Mouse (Mus musculus) MEL (cell line): ENCODE results near the gene Ptchd3. TPM values are rescaled to one million over a fixed set of nuclear protein-coding genes. Genes with fewer than 3 reads are reported as not detected.

ENCODE experiments used
- DNase-seq: peaks from one replicate; pipeline ENCODE4 v3.0.0; 2011; ENCODE audit warnings: low read depth, low spot score
- H3K27ac ChIP-seq: 2 replicates; pipeline ENCODE4 v1.5.1; 2012; ENCODE audit warnings: low read depth, mild to moderate bottlenecking, control low read depth, low read length, moderate library complexity; ENCODE audit not compliant: control insufficient read depth
- H3K27me3 ChIP-seq, 2 experiments: fragments of 150-350 bp in 1 of 2; sonication (generic) in 1 of 2; 2 replicates each; pipeline ENCODE4 v1.6.1; 2012; ENCODE audit warnings: low read length in 2 of 2, mild to moderate bottlenecking in 2 of 2, improper control_type of control experiment in 1 of 2, moderate library complexity in 1 of 2; ENCODE audit not compliant: insufficient read depth in 2 of 2, control insufficient read depth in 1 of 2
- H3K36me3 ChIP-seq, 2 experiments: 2 replicates each; pipeline ENCODE4 v1.6.1; 2012 to 2014; ENCODE audit warnings: low read length in 2 of 2, improper control_type of control experiment in 1 of 2, inconsistent platforms in 1 of 2, mild to moderate bottlenecking in 1 of 2; ENCODE audit not compliant: insufficient read depth in 2 of 2, control insufficient read depth in 1 of 2
- H3K4me1 ChIP-seq, 2 experiments: fragments of 150-350 bp in 1 of 2; sonication (generic) in 1 of 2; 2 replicates each; pipeline ENCODE4 v1.6.1; 2012; ENCODE audit warnings: low read length in 2 of 2, improper control_type of control experiment in 1 of 2, mild to moderate bottlenecking in 1 of 2; ENCODE audit not compliant: insufficient read depth in 2 of 2, control insufficient read depth in 1 of 2
- H3K4me3 ChIP-seq, 2 experiments: fragments of 150-350 bp in 1 of 2; sonication (generic) in 1 of 2; 2 replicates each; pipeline ENCODE4 v1.5.1; 2012; ENCODE audit warnings: low read depth in 2 of 2, low read length in 2 of 2, mild to moderate bottlenecking in 2 of 2, moderate library complexity in 2 of 2, control low read depth in 1 of 2, improper control_type of control experiment in 1 of 2; ENCODE audit not compliant: control insufficient read depth in 1 of 2, insufficient read depth in 1 of 2
- H3K79me2 ChIP-seq: 2 replicates; pipeline ENCODE4 v1.6.1; 2012; ENCODE audit warnings: mild to moderate bottlenecking, low read length, moderate library complexity; ENCODE audit not compliant: control insufficient read depth, poor library complexity, insufficient read depth
- H3K9ac ChIP-seq: 2 replicates; pipeline ENCODE4 v1.6.1; 2012; ENCODE audit warnings: low read depth, mild to moderate bottlenecking, control low read depth, low read length, moderate library complexity; ENCODE audit not compliant: control insufficient read depth, poor library complexity, severe bottlenecking
- H3K9me3 ChIP-seq: fragments of 150-350 bp; sonication (generic); replicated peaks from 2 replicates; pipeline ENCODE4 v1.6.1; 2012; ENCODE audit warnings: mild to moderate bottlenecking, low read length, improper control_type of control experiment, moderate library complexity; ENCODE audit not compliant: insufficient read depth
- CHD1 ChIP-seq: IDR thresholded peaks from 2 replicates; pipeline ENCODE4 v1.6.1; 2012; ENCODE audit warnings: low read depth, mild to moderate bottlenecking, inconsistent platforms, low read length, improper control_type of control experiment
- CHD2 ChIP-seq: IDR thresholded peaks from 2 replicates; pipeline ENCODE4 v1.6.1; 2011; ENCODE audit warnings: low read length, improper control_type of control experiment
- E2F4 ChIP-seq: IDR thresholded peaks from 2 replicates; pipeline ENCODE4 v1.6.1; 2011; ENCODE audit warnings: low read depth, low read length, improper control_type of control experiment, borderline replicate concordance
- ELF1 ChIP-seq: IDR thresholded peaks from 2 replicates; pipeline ENCODE4 v1.6.1; 2014; ENCODE audit warnings: low read depth, mild to moderate bottlenecking, inconsistent platforms, low read length, improper control_type of control experiment, moderate library complexity
- EP300 ChIP-seq, 2 experiments: IDR thresholded peaks; 2 replicates each; pipeline ENCODE4 v1.6.1; 2011; ENCODE audit warnings: improper control_type of control experiment in 2 of 2, low read length in 2 of 2, low read depth in 1 of 2, mild to moderate bottlenecking in 1 of 2
- ETS1 ChIP-seq: IDR thresholded peaks from 2 replicates; pipeline ENCODE4 v1.6.1; 2012; ENCODE audit warnings: low read depth, mild to moderate bottlenecking, inconsistent platforms, low read length, improper control_type of control experiment, moderate library complexity
- GABPA ChIP-seq: IDR thresholded peaks from 2 replicates; pipeline ENCODE4 v1.6.1; 2012; ENCODE audit warnings: low read depth, mild to moderate bottlenecking, inconsistent platforms, low read length, improper control_type of control experiment, moderate library complexity
- GATA1 ChIP-seq: IDR thresholded peaks from 2 replicates; pipeline ENCODE4 v1.6.1; 2011; ENCODE audit warnings: low read depth, low read length, improper control_type of control experiment
- HCFC1 ChIP-seq: IDR thresholded peaks from 2 replicates; pipeline ENCODE4 v1.6.1; 2012; ENCODE audit warnings: low read depth, mild to moderate bottlenecking, inconsistent platforms, low read length, improper control_type of control experiment, moderate library complexity
- JUND ChIP-seq: IDR thresholded peaks from 2 replicates; pipeline ENCODE4 v1.6.1; 2011; ENCODE audit warnings: low read depth, mild to moderate bottlenecking, improper control_type of control experiment, low read length
- KAT2A ChIP-seq: conservative IDR thresholded peaks from 2 replicates; pipeline ENCODE4 v1.6.1; 2012; ENCODE audit warnings: low read depth, low read length, improper control_type of control experiment, inconsistent platforms
- MAFK ChIP-seq: IDR thresholded peaks from 2 replicates; pipeline ENCODE4 v1.6.1; 2011; ENCODE audit warnings: low read depth, mild to moderate bottlenecking, low read length, improper control_type of control experiment, borderline replicate concordance
- MEF2A ChIP-seq: IDR thresholded peaks from 2 replicates; pipeline ENCODE4 v1.6.1; 2014; ENCODE audit warnings: low read depth, mild to moderate bottlenecking, inconsistent platforms, low read length, improper control_type of control experiment; ENCODE audit not compliant: poor library complexity, insufficient replicate concordance, severe bottlenecking; ENCODE audit errors: extremely low read depth
- MXI1 ChIP-seq: IDR thresholded peaks from 2 replicates; pipeline ENCODE4 v1.6.1; 2011; ENCODE audit warnings: mild to moderate bottlenecking, low read depth, low read length, improper control_type of control experiment
- NELFE ChIP-seq: IDR thresholded peaks from 2 replicates; pipeline ENCODE4 v1.6.1; 2011; ENCODE audit warnings: low read depth, low read length, improper control_type of control experiment
- NRF1 ChIP-seq: IDR thresholded peaks from 2 replicates; pipeline ENCODE4 v1.6.1; 2014; ENCODE audit warnings: low read depth, mild to moderate bottlenecking, inconsistent platforms, low read length, improper control_type of control experiment, moderate library complexity; ENCODE audit not compliant: poor library complexity, insufficient read depth, severe bottlenecking
- POLR2AphosphoS2 ChIP-seq: IDR thresholded peaks from 2 replicates; pipeline ENCODE4 v1.6.1; 2011; ENCODE audit warnings: low read length, improper control_type of control experiment
- RAD21 ChIP-seq: IDR thresholded peaks from 2 replicates; pipeline ENCODE4 v1.6.1; 2011; ENCODE audit warnings: mild to moderate bottlenecking, low read depth, low read length, improper control_type of control experiment
- RCOR1 ChIP-seq: IDR thresholded peaks from 2 replicates; pipeline ENCODE4 v1.6.1; 2012; ENCODE audit warnings: low read depth, mild to moderate bottlenecking, inconsistent platforms, low read length, improper control_type of control experiment
- SIN3A ChIP-seq: IDR thresholded peaks from 2 replicates; pipeline ENCODE4 v1.6.1; 2012; ENCODE audit warnings: low read length, improper control_type of control experiment, inconsistent platforms
- SMC3 ChIP-seq: IDR thresholded peaks from 2 replicates; pipeline ENCODE4 v1.6.1; 2011; ENCODE audit warnings: low read depth, low read length, improper control_type of control experiment
- TAL1 ChIP-seq: IDR thresholded peaks from 2 replicates; pipeline ENCODE4 v1.6.1; 2012; ENCODE audit warnings: mild to moderate bottlenecking, inconsistent platforms, low read length, moderate library complexity, mixed read lengths
- TBP ChIP-seq: IDR thresholded peaks from 2 replicates; pipeline ENCODE4 v1.8.0; 2011; ENCODE audit warnings: low read depth, low read length, improper control_type of control experiment
- TCF12 ChIP-seq: IDR thresholded peaks from 2 replicates; pipeline ENCODE4 v1.6.1; 2014; ENCODE audit warnings: low read depth, mild to moderate bottlenecking, inconsistent platforms, low read length, improper control_type of control experiment, moderate library complexity
- UBTF ChIP-seq: IDR thresholded peaks from 2 replicates; pipeline ENCODE4 v1.6.1; 2012; ENCODE audit warnings: low read depth, mild to moderate bottlenecking, inconsistent platforms, low read length, improper control_type of control experiment, moderate library complexity, borderline replicate concordance; ENCODE audit not compliant: insufficient read depth
- USF2 ChIP-seq, 2 experiments: IDR thresholded peaks; 2 replicates each; pipeline ENCODE4 v1.6.1; 2011 to 2012; ENCODE audit warnings: improper control_type of control experiment in 2 of 2, low read length in 2 of 2, borderline replicate concordance in 1 of 2, inconsistent platforms in 1 of 2, low read depth in 1 of 2, mild to moderate bottlenecking in 1 of 2; ENCODE audit not compliant: insufficient read depth in 1 of 2
- ZKSCAN1 ChIP-seq: IDR thresholded peaks from 2 replicates; pipeline ENCODE4 v1.6.1; 2012; ENCODE audit warnings: low read depth, mild to moderate bottlenecking, inconsistent platforms, low read length, improper control_type of control experiment, moderate library complexity
- ZMIZ1 ChIP-seq: IDR thresholded peaks from 2 replicates; pipeline ENCODE4 v1.6.1; 2012; ENCODE audit warnings: low read depth, mild to moderate bottlenecking, inconsistent platforms, low read length, improper control_type of control experiment, moderate library complexity
- polyA plus RNA-seq, 2 experiments: library from polyadenylated mRNA; stranded (reverse) in 1 of 2; unstranded in 1 of 2; fragments of >175 nt in 1 of 2; fragments of >200 nt in 1 of 2; gene quantifications; 2 replicates each; pipeline versions ENCODE4 v1.2.1 to v1.2.4; 2012; ENCODE audit warnings: low replicate concordance in 2 of 2, low read depth in 1 of 2; ENCODE audit not compliant: insufficient read length in 2 of 2, insufficient read depth in 1 of 2, missing spikeins in 1 of 2
- total RNA-seq: library from RNA; depleted of rRNA; stranded (reverse); fragments of 300-350 nt; gene quantifications from 2 replicates; pipeline ENCODE4 v1.2.3, GENCODE M21; 2012; rRNA removed

Gene Ptchd3
- total RNA-seq (not detected in 2 replicates), polyA plus RNA-seq (not detected)

GRCm38 (mm10) chr11:121829947-121830346 lies at the start of gene Ptchd3:
TSS of gene Ptchd3 (plus strand) at chr11:121830247.
- Histone ChIP-seq H3K36me3 (no peaks in the 10 kb centered on the region), H3K9ac (no peak within 1 kb of the TSS)
- DNase-seq: no peak

GRCm38 (mm10) chr11:121781831-121782230 lies 48.2 kb upstream of the Ptchd3 start:
- H3K4me1 ChIP-seq: no peaks in the 10 kb centered on the region; a peak in 1 of 4 replicates
- H3K9me3 ChIP-seq: no peaks in the 10 kb centered on the region
- H3K36me3 ChIP-seq: no peaks in the 10 kb centered on the region
- no peak for DNase-seq
- H3K79me2 ChIP-seq: no peaks in the 10 kb centered on the region
- no peak overlapping the region for H3K4me3 ChIP-seq
- no peak overlapping the region for H3K27ac ChIP-seq
- H3K9ac ChIP-seq: no peak overlapping the region
- peaks cover 0 to 2% of the 10 kb centered on the region in 2 experiments; a peak in 1 of 4 replicates for H3K27me3 ChIP-seq
- TF ChIP-seq RAD21: no peak
- no peak for TF ChIP-seq UBTF
- TF ChIP-seq CHD2: no peak
- TF ChIP-seq RCOR1: no peak
- TF ChIP-seq ELF1: no peak
- TF ChIP-seq SMC3: no peak
- TF ChIP-seq TAL1: no peak
- no peak for TF ChIP-seq MXI1
- no peak for TF ChIP-seq EP300 (IDR thresholded peaks at IDR 0.05; ENCODE audit: low read depth in 1 of 2, low read length in 2 of 2)
- no peak for TF ChIP-seq POLR2AphosphoS2
- no peak for TF ChIP-seq HCFC1
- no peak for TF ChIP-seq NELFE
- no peak for TF ChIP-seq TCF12
- TF ChIP-seq MAFK: no peak
- no peak for TF ChIP-seq ZMIZ1

More at GRCm38 (mm10) chr11:121829947-121830346, at the start of gene Ptchd3:
- Histone ChIP-seq H3K4me1 (no peaks in the 10 kb centered on the region), H3K79me2 (no peaks in the 10 kb centered on the region), H3K27me3 (peaks cover 0 to 4% of the 10 kb centered on the region in 2 experiments; a peak in 2 of 4 replicates), H3K27ac (no peak within 1 kb of the TSS), H3K4me3 (no peak within 1 kb of the TSS), H3K9me3 (no peaks in the 10 kb centered on the region)
- no peak for TF ChIP-seq GABPA
- TF ChIP-seq ETS1: no peak
- no peak for TF ChIP-seq TBP
- no peak for TF ChIP-seq ZKSCAN1
- TF ChIP-seq NRF1: no peak
- TF ChIP-seq UBTF: no peak
- TF ChIP-seq ZMIZ1: no peak
- no peak for TF ChIP-seq CHD1
- no peak for TF ChIP-seq KAT2A
- no peak for TF ChIP-seq TAL1
- TF ChIP-seq HCFC1: no peak
- TF ChIP-seq GATA1: no peak
- TF ChIP-seq SIN3A: no peak
- TF ChIP-seq JUND: no peak
- TF ChIP-seq POLR2AphosphoS2: no peak
- no peak for TF ChIP-seq USF2 (IDR thresholded peaks at IDR 0.05; ENCODE audit: borderline replicate concordance in 1 of 2, insufficient read depth in 1 of 2, low read depth in 1 of 2, low read length in 2 of 2)
- no peak for TF ChIP-seq NELFE
- TF ChIP-seq TCF12: no peak
- no peak for TF ChIP-seq MEF2A
- TF ChIP-seq E2F4: no peak
